Mouse (Mus musculus): ENCODE data around the gene Ccdc6.

Gene Ccdc6

GRCm38 (mm10) chr10:70135680-70136079 is 38.8 kb downstream of the Ccdc6 start:
- DNase-seq = no peak

GRCm38 (mm10) chr10:70137652-70138051 is 40.7 kb downstream of the Ccdc6 start:
- DNase-seq = no peak

GRCm38 (mm10) chr10:70138150-70138549 is 41.2 kb downstream of the Ccdc6 start:
- DNase-seq = no peak

- no peak for DNase-seq
Measured at GRCm38 (mm10) chr10:70139368-70139767, 42.4 kb downstream of the Ccdc6 start.

GRCm38 (mm10) chr10:70140414-70140813 is 43.5 kb downstream of the Ccdc6 start:
- DNase-seq = no peak

GRCm38 (mm10) chr10:70142623-70143022 is 45.7 kb downstream of the Ccdc6 start:
- DNase-seq = no peak

- no peak for DNase-seq
Measured at GRCm38 (mm10) chr10:70144004-70144557, 47.2 kb downstream of the Ccdc6 start.

- no peak for DNase-seq
Measured at GRCm38 (mm10) chr10:70145873-70146272, 49.0 kb downstream of the Ccdc6 start.

GRCm38 (mm10) chr10:70149093-70149492 is 52.2 kb downstream of the Ccdc6 start:
- DNase-seq = no peak

- no peak for DNase-seq
Measured at GRCm38 (mm10) chr10:70150301-70150700, 53.4 kb downstream of the Ccdc6 start.

GRCm38 (mm10) chr10:70151171-70151570 is 54.2 kb downstream of the Ccdc6 start:
- no peak for DNase-seq

GRCm38 (mm10) chr10:70152190-70152743 is 55.3 kb downstream of the Ccdc6 start:
- no peak for DNase-seq

- DNase-seq = no peak
Measured at GRCm38 (mm10) chr10:70153810-70154209, 56.9 kb downstream of the Ccdc6 start.

GRCm38 (mm10) chr10:70156431-70157165 is 59.7 kb downstream of the Ccdc6 start:
- DNase-seq = peak; percentile 37

GRCm38 (mm10) chr10:70159651-70160320 is 62.9 kb downstream of the Ccdc6 start:
- DNase-seq = peak; percentile 39

- no peak for DNase-seq
Measured at GRCm38 (mm10) chr10:70160811-70161210, 63.9 kb downstream of the Ccdc6 start.

- DNase-seq = no peak
Measured at GRCm38 (mm10) chr10:70161504-70161903, 64.6 kb downstream of the Ccdc6 start.

- DNase-seq = peak; percentile 51
Measured at GRCm38 (mm10) chr10:70163681-70164080, 66.8 kb downstream of the Ccdc6 start.

- peak; percentile 58 for DNase-seq
Measured at GRCm38 (mm10) chr10:70165877-70166276, 69.0 kb downstream of the Ccdc6 start.

- no peak for DNase-seq
Measured at GRCm38 (mm10) chr10:70166427-70166826, 69.5 kb downstream of the Ccdc6 start.

- no peak for DNase-seq
Measured at GRCm38 (mm10) chr10:70167625-70168024, 70.7 kb downstream of the Ccdc6 start.

- DNase-seq = no peak
Measured at GRCm38 (mm10) chr10:70168396-70168795, 71.5 kb downstream of the Ccdc6 start.

- DNase-seq = no peak
Measured at GRCm38 (mm10) chr10:70169044-70169443, 72.1 kb downstream of the Ccdc6 start.

- DNase-seq = peak; percentile 68
Measured at GRCm38 (mm10) chr10:70173314-70173713, 76.4 kb downstream of the Ccdc6 start.
